Mouse (Mus musculus): Measurements from ENCODE around the gene Gdpd3. TPM values are rescaled to one million over a fixed set of nuclear protein-coding genes. Genes with fewer than 3 reads are reported as not detected.

Gene Gdpd3
- polyA plus RNA-seq, 1 experiment from 2014 or later = 2.0 TPM

- Histone ChIP-seq H3K9ac (replicated peaks; ENCODE audit: low read length) (no peak overlapping the region), H3K4me3 (replicated peaks; ENCODE audit: low read depth, low read length) (no peak overlapping the region), H3K27me3 (ENCODE audit: control insufficient read depth, insufficient read depth, low read length) (no peaks in the 10 kb centered on the region), H3K9me3 (ENCODE audit: control insufficient read depth, low read length) (no peaks in the 10 kb centered on the region), H3K27ac (replicated peaks; ENCODE audit: low read depth, low read length) (no peak overlapping the region), H3K4me2 (ENCODE audit: low read length) (no peak overlapping the region), H3K36me3 (ENCODE audit: control insufficient read depth, insufficient read depth, low read length) (no peaks in the 10 kb centered on the region), H3K4me1 (ENCODE audit: control insufficient read depth, insufficient read depth, low read length) (peaks cover 8% of the 10 kb centered on the region; the same call in 1 of the 2 replicates)
- no peak for DNase-seq
- 33% methylated on average over 1 of the region's 1 CpGs for WGBS
- no peak for ATAC-seq (ENCODE audit: low FRiP score, low TSS enrichment)
These were observed 52.7 kb downstream of the Gdpd3 start for GRCm38 (mm10) chr7:126818818-126819217.

- no peak for ATAC-seq (ENCODE audit: low FRiP score, low TSS enrichment)
- peak overlapping the region; percentile 67; the same call in 1 of the 2 replicates for H3K4me3 ChIP-seq (replicated peaks; ENCODE audit: low read depth, low read length)
- DNase-seq = peak; percentile 92
- no peaks in the 10 kb centered on the region for H3K27me3 ChIP-seq (ENCODE audit: control insufficient read depth, insufficient read depth, low read length)
- peak overlapping the region; percentile 73 for H3K9ac ChIP-seq (replicated peaks; ENCODE audit: low read length)
- 24% methylated on average over 7 of the region's 7 CpGs for WGBS
- peak overlapping the region; percentile 91 for H3K27ac ChIP-seq (replicated peaks; ENCODE audit: low read depth, low read length)
- H3K9me3 ChIP-seq (ENCODE audit: control insufficient read depth, low read length) = no peaks in the 10 kb centered on the region
- H3K36me3 ChIP-seq (ENCODE audit: control insufficient read depth, insufficient read depth, low read length) = 0 out of 2 replicates have a peak, but pooled peaks cover 6% of the 10 kb centered on the region
- peak overlapping the region; percentile 66 for H3K4me2 ChIP-seq (ENCODE audit: low read length)
- peaks cover 27% of the 10 kb centered on the region for H3K4me1 ChIP-seq (ENCODE audit: control insufficient read depth, insufficient read depth, low read length)
These were observed 55.8 kb downstream of the Gdpd3 start for GRCm38 (mm10) chr7:126821835-126822511.

DNA sequence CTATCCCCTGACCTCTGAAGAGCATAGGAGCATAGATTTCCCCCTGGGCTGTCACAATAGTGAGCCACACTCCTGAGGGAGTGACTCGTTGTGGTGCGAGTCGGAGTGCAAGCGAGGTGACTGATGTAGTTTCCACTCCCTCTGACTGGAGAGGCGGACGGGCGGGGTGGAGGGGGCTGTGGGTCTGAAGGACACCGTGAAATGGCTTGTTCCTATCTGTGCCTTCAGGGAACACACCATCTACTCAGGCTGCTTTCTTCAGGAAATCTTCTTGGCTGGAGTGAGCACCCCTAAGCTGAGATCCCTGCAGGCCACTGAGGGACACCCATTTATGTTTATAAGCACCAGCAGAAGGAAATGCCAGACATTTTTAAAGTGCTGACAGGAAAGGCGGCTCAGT lies 56.6 kb downstream of the Gdpd3 start:
- Histone ChIP-seq H3K27ac (replicated peaks; ENCODE audit: low read depth, low read length) (peak overlapping the region; percentile 91), H3K9ac (replicated peaks; ENCODE audit: low read length) (peak overlapping the region; percentile 73), H3K4me2 (ENCODE audit: low read length) (peak overlapping the region; percentile 66), H3K4me3 (replicated peaks; ENCODE audit: low read depth, low read length) (peak overlapping the region; percentile 67), H3K36me3 (ENCODE audit: control insufficient read depth, insufficient read depth, low read length) (peaks cover 11% of the 10 kb centered on the region; the same call in 1 of the 2 replicates), H3K9me3 (ENCODE audit: control insufficient read depth, low read length) (no peaks in the 10 kb centered on the region), H3K4me1 (ENCODE audit: control insufficient read depth, insufficient read depth, low read length) (peaks cover 27% of the 10 kb centered on the region), H3K27me3 (ENCODE audit: control insufficient read depth, insufficient read depth, low read length) (no peaks in the 10 kb centered on the region)
- WGBS = 7% methylated on average over 9 of the region's 9 CpGs
- ATAC-seq (ENCODE audit: low FRiP score, low TSS enrichment) (0 out of 2 replicates have a peak, but pooled peaks have one; percentile 16), DNase-seq (peak; percentile 47)

GRCm38 (mm10) chr7:126823202-126823711 lies 57.1 kb downstream of the Gdpd3 start:
- peak overlapping the region; percentile 67 for H3K4me3 ChIP-seq (replicated peaks; ENCODE audit: low read depth, low read length)
- peak overlapping the region; percentile 73 for H3K9ac ChIP-seq (replicated peaks; ENCODE audit: low read length)
- H3K36me3 ChIP-seq (ENCODE audit: control insufficient read depth, insufficient read depth, low read length) = peaks cover 11% of the 10 kb centered on the region; the same call in 1 of the 2 replicates
- under 1% methylated on average over 18 of the region's 19 CpGs for WGBS
- H3K27me3 ChIP-seq (ENCODE audit: control insufficient read depth, insufficient read depth, low read length) = no peaks in the 10 kb centered on the region
- peaks cover 27% of the 10 kb centered on the region for H3K4me1 ChIP-seq (ENCODE audit: control insufficient read depth, insufficient read depth, low read length)
- ATAC-seq (ENCODE audit: low FRiP score, low TSS enrichment) (peak; percentile 81), DNase-seq (peak; percentile 82)
- peak overlapping the region; percentile 91 for H3K27ac ChIP-seq (replicated peaks; ENCODE audit: low read depth, low read length)
- H3K4me2 ChIP-seq (ENCODE audit: low read length) = peak overlapping the region; percentile 66
- H3K9me3 ChIP-seq (ENCODE audit: control insufficient read depth, low read length) = no peaks in the 10 kb centered on the region

DNA sequence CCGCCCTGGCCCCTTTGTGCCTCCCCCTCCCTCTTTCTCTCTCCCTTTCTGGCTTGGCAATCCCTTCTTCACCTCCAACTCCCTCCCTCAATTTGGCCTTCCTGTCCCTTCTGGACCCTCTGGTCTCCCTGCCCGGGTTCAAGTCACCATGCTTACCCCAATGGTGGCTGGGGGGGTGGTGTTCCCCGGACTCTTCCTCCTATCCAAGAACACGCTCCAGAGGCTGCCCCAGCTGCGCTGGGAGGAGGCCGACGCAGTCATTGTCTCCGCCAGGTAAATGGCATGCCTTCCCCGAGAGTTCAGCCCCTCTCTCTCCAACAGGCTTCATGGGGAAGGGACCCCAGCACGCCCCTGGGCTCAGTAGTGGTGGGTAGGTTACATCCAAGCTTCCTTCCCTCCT lies 57.8 kb downstream of the Gdpd3 start:
- peak overlapping the region; percentile 73 for H3K9ac ChIP-seq (replicated peaks; ENCODE audit: low read length)
- no peaks in the 10 kb centered on the region for H3K27me3 ChIP-seq (ENCODE audit: control insufficient read depth, insufficient read depth, low read length)
- peak overlapping the region; percentile 67 for H3K4me3 ChIP-seq (replicated peaks; ENCODE audit: low read depth, low read length)
- H3K36me3 ChIP-seq (ENCODE audit: control insufficient read depth, insufficient read depth, low read length) = peaks cover 17% of the 10 kb centered on the region
- DNase-seq (peak; percentile 46), ATAC-seq (ENCODE audit: low FRiP score, low TSS enrichment) (peak; percentile 16; the same call in 1 of the 2 replicates)
- peaks cover 27% of the 10 kb centered on the region for H3K4me1 ChIP-seq (ENCODE audit: control insufficient read depth, insufficient read depth, low read length)
- peak overlapping the region; percentile 91 for H3K27ac ChIP-seq (replicated peaks; ENCODE audit: low read depth, low read length)
- H3K9me3 ChIP-seq (ENCODE audit: control insufficient read depth, low read length) = no peaks in the 10 kb centered on the region
- 7% methylated on average over 10 of the region's 10 CpGs for WGBS
- peak overlapping the region; percentile 66 for H3K4me2 ChIP-seq (ENCODE audit: low read length)

Other genes with a start within 250 kb of the Gdpd3 start
- gene Eif3c, start 199.9 kb upstream of the Gdpd3 start, polyA plus RNA-seq (2014; fragmentation: Nextera tagmentation; extraction: Ambion mirVana) = 171 and 174 TPM in 2 replicates
- 0.28 and 0.55 TPM in 2 replicates for gene Apobr, start 181.4 kb upstream of the Gdpd3 start, polyA plus RNA-seq (2014; fragmentation: Nextera tagmentation; extraction: Ambion mirVana)
- gene Cln3, start 180.5 kb upstream of the Gdpd3 start, polyA plus RNA-seq (2014; fragmentation: Nextera tagmentation; extraction: Ambion mirVana) = 26.5 and 27.7 TPM in 2 replicates
- gene Il27, start 171.4 kb upstream of the Gdpd3 start, polyA plus RNA-seq (2014; fragmentation: Nextera tagmentation; extraction: Ambion mirVana) = not detected in 2 replicates
- gene Nupr1, start 135.5 kb upstream of the Gdpd3 start, polyA plus RNA-seq (2014; fragmentation: Nextera tagmentation; extraction: Ambion mirVana) = 0.84 and 5.8 TPM in 2 replicates
- gene Sgf29, start 117.0 kb upstream of the Gdpd3 start, polyA plus RNA-seq (2014; fragmentation: Nextera tagmentation; extraction: Ambion mirVana) = 64.6 and 71.3 TPM in 2 replicates
- 0.38 and 2.6 TPM in 2 replicates for gene Sult1a1, start 89.9 kb upstream of the Gdpd3 start, polyA plus RNA-seq (2014; fragmentation: Nextera tagmentation; extraction: Ambion mirVana)
- 128 and 164 TPM in 2 replicates for gene Bola2, start 70.9 kb upstream of the Gdpd3 start, polyA plus RNA-seq (2014; fragmentation: Nextera tagmentation; extraction: Ambion mirVana)
- gene Slx1b, start 70.5 kb upstream of the Gdpd3 start, polyA plus RNA-seq (2014; fragmentation: Nextera tagmentation; extraction: Ambion mirVana) = 10.6 and 13.7 TPM in 2 replicates
- gene Coro1a, start 58.5 kb upstream of the Gdpd3 start, polyA plus RNA-seq (2014; fragmentation: Nextera tagmentation; extraction: Ambion mirVana) = 95.0 and 115 TPM in 2 replicates
- gene Mapk3, start 6.7 kb upstream of the Gdpd3 start, polyA plus RNA-seq (2014; fragmentation: Nextera tagmentation; extraction: Ambion mirVana) = 78.4 and 110 TPM in 2 replicates
- 218 and 255 TPM in 2 replicates for gene Ypel3, start 10.6 kb downstream of the Gdpd3 start, polyA plus RNA-seq (2014; fragmentation: Nextera tagmentation; extraction: Ambion mirVana)
- gene Tbx6, start 15.1 kb downstream of the Gdpd3 start, polyA plus RNA-seq (2014; fragmentation: Nextera tagmentation; extraction: Ambion mirVana) = 0.22 and 0.24 TPM in 2 replicates
- 210 and 212 TPM in 2 replicates for gene Ppp4c, start 26.2 kb downstream of the Gdpd3 start, polyA plus RNA-seq (2014; fragmentation: Nextera tagmentation; extraction: Ambion mirVana)
- gene Fam57b, start 31.3 kb downstream of the Gdpd3 start, polyA plus RNA-seq (2014; fragmentation: Nextera tagmentation; extraction: Ambion mirVana) = 51.6 and 72.4 TPM in 2 replicates
- gene 4930451I11Rik, start 65.3 kb downstream of the Gdpd3 start, polyA plus RNA-seq (2014; fragmentation: Nextera tagmentation; extraction: Ambion mirVana) = not detected in 2 replicates
- gene Doc2a, start 81.1 kb downstream of the Gdpd3 start, polyA plus RNA-seq (2014; fragmentation: Nextera tagmentation; extraction: Ambion mirVana) = 9.7 and 15.3 TPM in 2 replicates
- gene Hirip3, start 95.6 kb downstream of the Gdpd3 start, polyA plus RNA-seq (2014; fragmentation: Nextera tagmentation; extraction: Ambion mirVana) = 8.0 and 12.8 TPM in 2 replicates
- gene Ino80e, start 96.0 kb downstream of the Gdpd3 start, polyA plus RNA-seq (2014; fragmentation: Nextera tagmentation; extraction: Ambion mirVana) = 93.5 and 95.8 TPM in 2 replicates
- gene Taok2, start 118.4 kb downstream of the Gdpd3 start, polyA plus RNA-seq (2014; fragmentation: Nextera tagmentation; extraction: Ambion mirVana) = 39.0 and 39.5 TPM in 2 replicates
- 29.2 and 34.9 TPM in 2 replicates for gene Tmem219, start 156.6 kb downstream of the Gdpd3 start, polyA plus RNA-seq (2014; fragmentation: Nextera tagmentation; extraction: Ambion mirVana)
- 98.6 and 106 TPM in 2 replicates for gene Kctd13, start 162.5 kb downstream of the Gdpd3 start, polyA plus RNA-seq (2014; fragmentation: Nextera tagmentation; extraction: Ambion mirVana)
- 6.5 and 7.0 TPM in 2 replicates for gene Asphd1, start 183.2 kb downstream of the Gdpd3 start, polyA plus RNA-seq (2014; fragmentation: Nextera tagmentation; extraction: Ambion mirVana)
- gene Sez6l2, start 184.2 kb downstream of the Gdpd3 start, polyA plus RNA-seq (2014; fragmentation: Nextera tagmentation; extraction: Ambion mirVana) = 59.1 and 66.9 TPM in 2 replicates
- 101 and 106 TPM in 2 replicates for gene Cdipt, start 209.6 kb downstream of the Gdpd3 start, polyA plus RNA-seq (2014; fragmentation: Nextera tagmentation; extraction: Ambion mirVana)
- gene Cdiptos, start 209.8 kb downstream of the Gdpd3 start, polyA plus RNA-seq (2014; fragmentation: Nextera tagmentation; extraction: Ambion mirVana) = 1.1 and 1.3 TPM in 2 replicates
- 1.7 and 3.1 TPM in 2 replicates for gene Mvp, start 248.3 kb downstream of the Gdpd3 start, polyA plus RNA-seq (2014; fragmentation: Nextera tagmentation; extraction: Ambion mirVana)